Mouse (Mus musculus) frontal cortex, postnatal 14 days (tissue): ENCODE measurements around the gene Mettl3.
A peak's percentile ranks its signal among the peaks of the same experiment; 100 is the strongest.

ENCODE experiments used
- DNase-seq, 2 experiments: peaks; one replicate each; pipeline ENCODE4 v3.0.0; 2022; ENCODE audit warnings: low spot score in 2 of 2

Mettl3 gene

DNA sequence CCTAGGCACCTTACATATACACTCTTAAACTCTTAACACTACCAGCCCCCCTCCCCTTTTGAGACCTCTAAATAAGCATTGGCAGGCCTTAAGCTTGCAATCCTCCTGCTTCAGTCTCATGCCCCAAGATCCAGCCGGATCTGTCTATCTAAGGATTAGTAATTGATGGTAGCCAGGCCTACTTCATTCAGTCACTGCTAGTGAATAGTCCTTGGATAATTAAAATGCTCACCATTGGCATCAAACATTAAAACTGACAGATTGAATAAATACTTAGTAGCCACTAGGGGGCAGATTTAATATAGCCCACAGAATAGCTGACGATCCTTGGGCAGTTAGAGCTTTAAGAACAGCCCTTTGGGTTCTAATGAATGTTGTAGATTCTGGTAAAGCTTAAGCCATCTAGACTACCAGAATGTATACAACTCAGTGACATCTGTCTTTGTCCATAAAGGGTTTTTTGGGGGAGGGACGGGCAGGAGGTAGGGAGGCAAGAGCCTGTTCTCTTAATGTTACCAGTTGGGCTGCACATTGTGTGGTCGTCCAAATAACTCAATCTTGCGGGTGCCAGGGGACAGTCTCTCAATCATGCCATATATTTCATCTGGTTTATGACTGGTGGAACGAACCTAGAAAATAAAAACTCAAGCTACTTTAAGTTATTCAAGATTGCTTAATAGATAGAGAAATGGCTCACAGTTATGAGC lies 9.2 kb downstream of the Mettl3 start:
- DNase-seq: no peak

DNA sequence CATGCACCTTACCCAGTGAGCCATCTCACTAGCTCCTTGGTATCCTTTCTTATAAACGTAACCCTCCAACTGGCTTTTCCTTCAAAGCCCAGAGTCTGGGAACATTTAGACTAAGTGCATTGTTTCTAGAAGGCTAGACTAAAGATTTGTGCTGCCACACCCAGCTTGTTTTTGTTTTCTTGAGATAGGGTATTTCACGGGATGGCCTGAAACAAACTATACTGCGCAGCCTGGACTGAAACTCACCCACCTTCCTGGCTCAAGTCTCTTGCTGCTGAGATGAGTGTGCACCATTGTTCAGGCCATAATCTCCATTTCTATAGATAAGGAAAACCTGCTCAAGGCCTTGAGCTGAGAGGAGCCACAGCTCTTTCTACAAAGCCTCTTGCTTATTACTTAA lies 20.7 kb downstream of the Mettl3 start:
- no peak for DNase-seq

DNA sequence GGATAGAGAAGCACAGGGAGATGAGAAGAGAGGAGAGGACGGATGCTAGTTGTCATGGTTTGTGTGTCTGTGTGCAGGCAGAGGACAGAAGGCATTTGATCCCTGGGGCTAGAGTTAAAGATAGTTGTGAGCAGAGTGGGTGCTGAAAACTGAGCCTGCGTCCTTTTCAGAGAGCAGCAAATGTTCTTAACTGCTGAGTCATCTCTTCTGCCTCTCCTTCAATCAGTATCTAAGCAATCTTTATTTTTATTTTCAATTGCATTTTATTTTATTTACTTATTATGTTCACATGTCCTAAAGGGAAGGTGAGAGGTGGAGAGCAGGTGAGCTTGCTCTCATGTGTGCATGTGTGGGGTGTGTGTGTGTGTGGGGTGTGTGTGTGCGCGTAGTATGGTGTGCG lies 21.3 kb downstream of the Mettl3 start:
- DNase-seq: no peak

DNA sequence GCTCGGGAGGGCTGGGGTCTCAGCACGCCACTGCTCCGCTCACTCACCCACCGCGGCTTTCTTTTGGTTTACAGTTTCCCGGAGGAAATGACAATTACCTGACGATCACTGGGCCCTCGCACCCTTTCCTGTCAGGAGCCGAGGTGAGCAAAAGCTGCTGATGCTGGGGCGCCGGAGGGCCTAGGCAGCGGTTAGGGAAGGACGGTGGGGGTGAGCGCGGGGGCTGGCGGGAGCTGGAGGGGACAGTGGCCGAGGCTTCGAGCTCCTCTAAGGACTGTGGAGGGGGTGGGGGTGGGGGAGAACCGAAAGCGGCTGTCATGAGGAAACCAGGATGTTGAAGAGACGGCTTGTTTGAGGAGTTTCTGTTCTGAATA lies 25.2 kb downstream of the Mettl3 start:
- DNase-seq: no peak

DNA sequence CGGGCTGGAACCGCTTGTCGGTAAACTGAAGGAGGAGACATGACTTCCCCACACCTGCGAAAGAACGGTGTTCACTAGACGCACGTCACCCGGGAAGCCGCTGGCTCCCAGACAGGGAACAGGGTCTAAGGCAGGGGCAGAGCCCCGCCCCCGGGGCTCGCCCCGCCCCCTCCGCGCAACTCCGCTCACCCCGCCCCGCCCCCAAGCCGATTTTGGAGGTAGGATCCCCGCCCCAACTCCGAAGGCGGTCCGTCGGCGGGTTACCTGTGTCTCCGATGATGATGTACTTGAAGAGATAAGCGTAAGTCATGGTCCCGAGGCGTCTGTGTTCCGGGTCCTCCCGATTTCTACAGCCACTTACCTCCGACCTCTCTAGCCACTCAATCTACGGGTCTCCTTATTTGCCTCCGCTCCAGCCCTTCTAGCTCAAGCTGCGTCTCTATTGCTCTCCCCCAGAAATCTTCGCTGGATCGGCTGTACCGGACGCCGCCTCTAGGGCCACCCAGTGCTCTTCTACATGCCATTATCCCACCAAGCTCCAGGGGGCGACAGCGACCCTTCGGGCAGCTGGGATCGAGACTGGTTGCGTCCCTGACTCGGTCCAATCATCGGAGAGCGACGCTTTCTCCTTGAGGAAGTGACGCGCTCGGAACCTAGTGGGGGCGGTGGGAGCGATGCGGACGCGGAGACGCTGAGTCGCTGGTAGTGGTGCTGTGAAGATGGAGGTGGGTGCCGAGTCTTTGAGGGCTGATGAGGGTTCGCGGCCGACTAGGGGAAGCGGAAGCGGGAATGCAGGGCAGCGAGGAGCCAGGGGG lies 25.8 kb downstream of the Mettl3 start, which contains the start of the genes Tox4 and Rab2b:
Tox4 (plus strand) TSS at position 215 of the 815 bp plus-strand sequence.
Rab2b (minus strand) TSS at position 614 of the 815 bp plus-strand sequence.
- peak; percentile 98 to 99 for DNase-seq

DNA sequence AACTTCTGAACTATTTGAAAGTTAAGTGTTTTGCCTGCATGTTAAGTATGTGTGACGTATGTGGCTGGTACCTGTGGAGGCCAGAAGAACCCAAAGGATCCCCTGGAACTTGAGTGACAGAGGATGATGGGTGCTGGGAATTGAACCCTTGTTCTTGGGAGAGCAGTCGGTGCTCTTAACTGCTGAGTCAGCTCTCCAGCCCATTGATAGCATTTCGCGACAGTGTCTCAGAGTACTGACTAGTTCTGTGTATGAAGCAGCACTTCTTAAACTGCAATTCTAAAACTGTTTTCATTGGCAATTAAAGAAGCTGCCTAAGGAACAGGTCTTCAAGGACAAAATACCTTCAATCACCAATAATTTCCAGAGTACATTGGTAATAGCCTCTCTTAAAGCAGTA lies 27.7 kb downstream of the Mettl3 start:
- DNase-seq: no peak

DNA sequence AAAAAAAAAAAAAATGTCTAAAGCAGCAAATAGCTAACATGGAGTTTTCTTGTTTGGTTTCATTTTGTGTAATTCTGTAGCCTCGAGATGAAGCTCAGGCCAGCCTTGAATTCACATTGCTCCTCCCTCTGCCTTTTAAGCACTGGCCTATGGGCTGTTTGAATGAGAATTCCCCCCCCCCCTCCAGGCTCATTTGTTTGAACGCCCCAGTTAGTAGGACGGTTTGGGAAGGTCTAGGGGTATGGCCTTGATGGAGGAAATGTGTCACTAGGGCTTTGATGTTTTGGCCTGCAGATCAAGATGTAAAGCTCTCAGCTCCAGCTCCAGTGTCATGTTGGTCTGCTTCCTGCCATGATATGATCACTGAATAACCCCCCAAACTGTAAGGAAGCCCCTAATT lies 32.1 kb downstream of the Mettl3 start:
- DNase-seq: no peak

DNA sequence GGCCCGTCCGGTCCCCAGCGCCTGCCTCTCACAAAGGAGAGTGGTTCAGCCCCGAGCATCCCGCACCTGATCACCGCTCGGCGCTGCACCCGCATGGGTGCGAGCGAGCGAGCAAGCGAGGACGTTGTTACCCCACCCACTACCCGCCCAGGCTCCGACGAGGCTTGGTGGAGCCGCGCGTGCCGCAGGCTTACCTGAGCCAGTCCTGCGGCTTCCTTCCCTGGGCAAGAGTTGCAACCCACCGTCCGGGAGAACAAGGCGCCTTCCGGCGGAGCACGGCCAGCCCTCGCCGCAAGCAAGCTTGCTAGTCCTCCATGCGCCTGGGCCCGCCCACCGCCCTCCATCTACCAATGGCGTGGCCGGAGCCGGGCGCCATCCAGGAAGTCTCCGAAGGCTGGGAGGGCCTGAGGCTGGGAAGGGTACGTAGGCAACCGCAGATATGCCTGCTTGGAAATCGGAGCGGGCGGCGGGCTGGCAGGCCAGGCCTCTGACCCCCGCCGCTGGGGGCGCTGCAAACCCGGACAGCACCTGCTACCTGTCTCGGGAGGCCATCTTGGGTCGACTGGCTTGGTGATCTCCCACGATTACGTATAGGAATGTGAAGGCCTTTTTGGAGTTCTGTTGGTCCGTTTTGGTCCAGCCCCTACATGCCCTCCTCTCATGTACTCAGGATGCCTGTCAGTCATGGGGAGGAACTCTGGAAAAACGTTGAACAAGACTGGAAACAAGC lies 47.3 kb downstream of the Mettl3 start, which contains the start of gene Chd8:
Chd8 (minus strand) TSS at position 297 of the 730 bp plus-strand sequence.
- peak; percentile 96 to 97 for DNase-seq

DNA sequence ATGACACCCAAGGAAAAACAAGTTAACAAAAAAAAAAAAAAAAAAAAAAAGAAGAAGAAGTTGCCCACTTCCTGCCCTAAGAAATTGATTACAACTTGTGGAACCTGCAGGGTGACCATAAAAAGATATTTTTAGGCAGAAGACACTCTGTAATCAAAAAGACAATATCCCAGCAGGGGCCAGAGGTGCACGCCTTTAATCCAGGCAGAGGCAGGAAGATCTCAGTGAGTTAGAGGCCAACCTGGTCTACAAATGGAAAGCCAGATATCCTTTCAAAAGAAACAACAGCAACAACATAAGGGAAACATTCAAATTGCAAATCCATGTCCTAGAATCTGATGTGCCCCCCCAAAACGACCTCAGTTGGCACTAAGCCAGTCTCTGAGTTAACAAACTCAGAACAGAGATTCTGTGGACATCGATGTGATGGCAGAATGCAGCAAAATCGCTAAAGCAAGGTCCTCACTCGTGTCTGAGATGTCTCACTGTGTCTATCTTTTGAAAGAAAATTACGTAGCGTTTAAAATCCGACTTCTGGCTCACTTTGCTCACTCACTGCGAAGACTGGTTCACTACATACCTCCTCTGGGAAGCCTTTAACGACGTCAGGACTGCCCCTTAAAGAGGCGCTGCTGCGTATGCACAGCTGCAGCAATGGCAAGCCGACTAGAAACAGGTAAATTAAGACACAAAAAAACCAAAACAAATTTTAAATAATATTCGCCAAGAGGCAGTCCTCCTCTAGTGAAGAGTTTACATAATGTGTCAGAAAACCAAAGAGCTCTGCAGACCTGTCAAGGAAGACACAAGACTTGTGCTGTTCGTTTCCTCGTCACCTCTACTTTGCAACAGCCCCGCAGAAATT lies 48.4 kb downstream of the Mettl3 start:
- no peak for DNase-seq

DNA sequence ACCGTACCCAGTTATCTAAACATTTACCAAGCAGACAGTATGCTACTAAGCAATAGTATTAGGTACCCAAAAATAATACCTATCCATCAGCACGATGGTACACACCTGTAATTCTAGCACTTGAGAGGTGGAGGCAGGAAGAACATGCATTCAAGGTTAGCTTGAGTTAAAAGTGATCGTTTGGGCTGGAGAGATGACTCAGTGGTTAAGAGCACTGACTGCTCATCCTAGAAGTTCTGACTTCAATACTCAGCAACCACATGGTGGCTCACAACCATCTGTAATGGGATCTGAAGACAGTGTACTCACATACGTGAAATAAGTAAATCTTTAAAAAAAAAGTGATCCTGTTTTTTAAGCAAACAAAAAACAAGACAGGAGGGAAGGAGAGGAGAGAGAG lies 58.8 kb downstream of the Mettl3 start:
- DNase-seq: no peak
